Mouse (Mus musculus) CH12.LX (cell line): ENCODE measurements at regions not wholly inside any gene's neighbourhood (a gene's known extent, or its start where the extent isn't known, plus 50 kb on each side); places are given as distances from the start of the nearest gene placed in this dataset.

Experiments
- DNase-seq: peaks from one replicate; pipeline ENCODE4 v3.0.0-alpha.2; 2013; ENCODE audit errors: extremely low read depth
- H3K27ac ChIP-seq: 2 replicates; pipeline ENCODE4 v1.5.1; 2012; ENCODE audit warnings: low read depth, mild to moderate bottlenecking, control low read depth, moderate library complexity; ENCODE audit not compliant: insufficient read depth
- H3K27me3 ChIP-seq: replicated peaks from 2 replicates; pipeline ENCODE3; 2012; ENCODE audit warnings: inconsistent platforms
- H3K36me3 ChIP-seq, 2 experiments: replicated peaks in 1 of 2; 2 replicates each; pipeline versions ENCODE3 to v1.6.1; 2012; ENCODE audit warnings: inconsistent platforms in 1 of 2, low read length in 1 of 2, mild to moderate bottlenecking in 1 of 2, mixed read lengths in 1 of 2, moderate library complexity in 1 of 2; ENCODE audit not compliant: control insufficient read depth in 1 of 2, insufficient read depth in 1 of 2
- H3K4me1 ChIP-seq, 2 experiments: 2 replicates each; pipeline ENCODE4 v1.6.1; 2012; ENCODE audit warnings: inconsistent platforms in 1 of 2, moderate library complexity in 1 of 2; ENCODE audit not compliant: insufficient read depth in 2 of 2, control insufficient read depth in 1 of 2
- H3K4me2 ChIP-seq: 2 replicates; pipeline ENCODE4 v1.6.1; 2012; ENCODE audit warnings: low read depth, mild to moderate bottlenecking, control low read depth; ENCODE audit not compliant: poor library complexity, insufficient read depth, severe bottlenecking
- H3K4me3 ChIP-seq, 3 experiments: fragments of 150-350 bp in 1 of 3; sonication (generic) in 1 of 3; replicated peaks in 1 of 3; 2 replicates each; pipeline versions ENCODE3 to v1.5.1; 2011 to 2012; ENCODE audit warnings: low read depth in 2 of 3, low read length in 2 of 3, mild to moderate bottlenecking in 2 of 3, moderate library complexity in 2 of 3, control low read depth in 1 of 3, improper control_type of control experiment in 1 of 3, inconsistent platforms in 1 of 3, mixed read lengths in 1 of 3; ENCODE audit not compliant: poor library complexity in 1 of 3
- H3K79me2 ChIP-seq: replicated peaks from 2 replicates; pipeline ENCODE4 v1.6.1; 2012; ENCODE audit warnings: mild to moderate bottlenecking, moderate library complexity; ENCODE audit not compliant: control insufficient read depth, poor library complexity, insufficient read depth, severe bottlenecking; ENCODE audit errors: extremely low read depth
- H3K9ac ChIP-seq: 2 replicates; pipeline ENCODE4 v1.6.1; 2012; ENCODE audit warnings: low read depth, mild to moderate bottlenecking, control low read depth, moderate library complexity; ENCODE audit not compliant: insufficient read depth
- H3K9me3 ChIP-seq: replicated peaks from 2 replicates; pipeline ENCODE3; 2012; ENCODE audit warnings: low read length, inconsistent platforms, mixed read lengths
- CHD1 ChIP-seq: IDR thresholded peaks from 2 replicates; pipeline ENCODE4 v1.6.1; 2012; ENCODE audit warnings: low read depth, low read length, improper control_type of control experiment, inconsistent platforms
- CHD2 ChIP-seq: IDR thresholded peaks from 2 replicates; pipeline ENCODE4 v1.6.1; 2011; ENCODE audit warnings: low read length, improper control_type of control experiment
- E2F4 ChIP-seq: IDR thresholded peaks from 2 replicates; pipeline ENCODE4 v1.6.1; 2011; ENCODE audit warnings: low read depth, low read length, improper control_type of control experiment; ENCODE audit not compliant: insufficient replicate concordance
- ELF1 ChIP-seq: IDR thresholded peaks from 2 replicates; pipeline ENCODE4 v1.6.1; 2014; ENCODE audit warnings: low read depth, mild to moderate bottlenecking, inconsistent platforms, low read length, improper control_type of control experiment
- EP300 ChIP-seq: IDR thresholded peaks from 2 replicates; pipeline ENCODE4 v1.6.1; 2011; ENCODE audit warnings: low read length, improper control_type of control experiment
- HCFC1 ChIP-seq: IDR thresholded peaks from 2 replicates; pipeline ENCODE4 v1.6.1; 2012; ENCODE audit warnings: low read depth, mild to moderate bottlenecking, inconsistent platforms, low read length, improper control_type of control experiment
- IRF4 ChIP-seq: IDR thresholded peaks from 2 replicates; pipeline ENCODE4 v1.6.1; 2014; ENCODE audit warnings: low read depth, mild to moderate bottlenecking, inconsistent platforms, low read length, improper control_type of control experiment
- JUN ChIP-seq: IDR thresholded peaks from 2 replicates; pipeline ENCODE4 v1.6.1; 2011; ENCODE audit warnings: low read depth, mild to moderate bottlenecking, low read length, improper control_type of control experiment, moderate library complexity; ENCODE audit not compliant: insufficient read depth
- JUND ChIP-seq: conservative IDR thresholded peaks from 2 replicates; pipeline ENCODE4 v1.6.1; 2011; ENCODE audit warnings: low read depth, low read length, improper control_type of control experiment
- KAT2A ChIP-seq: IDR thresholded peaks from 2 replicates; pipeline ENCODE4 v1.6.1; 2012; ENCODE audit warnings: low read length, improper control_type of control experiment, inconsistent platforms; ENCODE audit not compliant: insufficient replicate concordance
- MAZ ChIP-seq: IDR thresholded peaks from 2 replicates; pipeline ENCODE4 v1.6.1; 2012; ENCODE audit warnings: low read depth, mild to moderate bottlenecking, inconsistent platforms, low read length, improper control_type of control experiment, moderate library complexity
- MEF2A ChIP-seq: IDR thresholded peaks from 2 replicates; pipeline ENCODE4 v1.6.1; 2014; ENCODE audit warnings: low read depth, mild to moderate bottlenecking, inconsistent platforms, low read length, improper control_type of control experiment, borderline replicate concordance
- MXI1 ChIP-seq: IDR thresholded peaks from 2 replicates; pipeline ENCODE4 v1.6.1; 2011; ENCODE audit warnings: mild to moderate bottlenecking, low read depth, low read length, improper control_type of control experiment
- MYC ChIP-seq: IDR thresholded peaks from 2 replicates; pipeline ENCODE4 v1.6.1; 2011; ENCODE audit warnings: low read depth, mild to moderate bottlenecking, improper control_type of control experiment, low read length
- NELFE ChIP-seq: IDR thresholded peaks from 2 replicates; pipeline ENCODE4 v1.6.1; 2011; ENCODE audit warnings: low read depth, low read length, improper control_type of control experiment
- NRF1 ChIP-seq: IDR thresholded peaks from 2 replicates; pipeline ENCODE4 v1.6.1; 2014; ENCODE audit warnings: low read depth, mild to moderate bottlenecking, inconsistent platforms, low read length, improper control_type of control experiment, moderate library complexity
- PAX5 ChIP-seq: IDR thresholded peaks from 2 replicates; pipeline ENCODE4 v1.6.1; 2012; ENCODE audit warnings: low read length, inconsistent platforms, mixed read lengths
- POLR2A ChIP-seq: IDR thresholded peaks from 2 replicates; pipeline ENCODE4 v1.6.1; 2011; ENCODE audit warnings: low read depth, mild to moderate bottlenecking, improper control_type of control experiment, low read length
- POLR2AphosphoS2 ChIP-seq: IDR thresholded peaks from 2 replicates; pipeline ENCODE4 v1.6.1; 2011; ENCODE audit warnings: low read depth, low read length, improper control_type of control experiment
- RCOR1 ChIP-seq: conservative IDR thresholded peaks from 2 replicates; pipeline ENCODE4 v1.6.1; 2012; ENCODE audit warnings: low read depth, mild to moderate bottlenecking, inconsistent platforms, low read length, improper control_type of control experiment
- SMC3 ChIP-seq: IDR thresholded peaks from 2 replicates; pipeline ENCODE4 v1.6.1; 2011; ENCODE audit warnings: low read depth, low read length, improper control_type of control experiment
- TBP ChIP-seq: conservative IDR thresholded peaks from 2 replicates; pipeline ENCODE4 v1.6.1; 2011; ENCODE audit warnings: low read depth, low read length, improper control_type of control experiment
- TCF12 ChIP-seq: IDR thresholded peaks from 2 replicates; pipeline ENCODE4 v1.6.1; 2014; ENCODE audit warnings: low read depth, mild to moderate bottlenecking, inconsistent platforms, low read length, improper control_type of control experiment
- USF1 ChIP-seq: IDR thresholded peaks from 2 replicates; pipeline ENCODE4 v1.6.1; 2014; ENCODE audit warnings: low read depth, mild to moderate bottlenecking, inconsistent platforms, low read length, improper control_type of control experiment
- USF2 ChIP-seq: conservative IDR thresholded peaks from 2 replicates; pipeline ENCODE4 v1.6.1; 2011; ENCODE audit warnings: low read depth, low read length, improper control_type of control experiment
- ZC3H11A ChIP-seq: IDR thresholded peaks from 2 replicates; pipeline ENCODE4 v1.6.1; 2012; ENCODE audit warnings: low read depth, mild to moderate bottlenecking, inconsistent platforms, low read length, improper control_type of control experiment
- ZMIZ1 ChIP-seq: IDR thresholded peaks from 2 replicates; pipeline ENCODE4 v1.6.1; 2012; ENCODE audit warnings: low read depth, mild to moderate bottlenecking, inconsistent platforms, low read length, improper control_type of control experiment
- ZNF384 ChIP-seq: IDR thresholded peaks from 2 replicates; pipeline ENCODE4 v1.6.1; 2012; ENCODE audit warnings: low read depth, low read length, improper control_type of control experiment, inconsistent platforms
- dilution Hi-C: fragments of 300-500 bp; cut with MboI; formaldehyde crosslinking; loops from 2 replicates; pipeline ENCODE4 v1.14.3; 2020; ENCODE audit warnings: low sequenced_read_pairs; ENCODE audit not compliant: extremely low pct_unique_long_range_greater_than_20kb, extremely low pct_ligation_motif_present
- in situ Hi-C: fragments of 300-500 bp; cut with MboI; formaldehyde crosslinking; loops from 3 replicates; pipeline ENCODE4 v1.14.3; 2019; ENCODE audit warnings: low sequenced_read_pairs, low pct_ligation_motif_present, low pct_unique_long_range_greater_than_20kb, mixed read lengths

DNA sequence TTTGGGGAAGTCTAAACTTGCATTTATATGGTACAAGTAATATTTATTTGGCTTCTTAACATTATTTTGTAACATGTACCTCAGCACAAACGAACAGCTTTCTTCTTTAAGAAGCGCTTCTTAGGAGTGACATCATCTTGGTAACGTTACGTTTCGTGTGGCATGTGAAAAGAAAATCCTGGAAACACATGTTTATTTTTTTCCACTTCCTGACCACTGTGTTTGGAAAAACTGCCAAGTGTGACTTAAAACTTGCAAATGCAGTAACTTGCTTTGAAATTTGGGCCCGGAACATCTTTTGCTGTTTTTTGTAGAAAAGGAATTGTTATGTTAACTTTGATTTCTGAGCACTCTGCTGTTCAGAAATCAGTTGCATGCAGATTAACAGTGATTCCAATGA is 88.6 kb upstream of the Zeb2 start:
- Histone ChIP-seq H3K27me3 (no peaks in the 10 kb centered on the region), H3K4me1 (no peaks in the 10 kb centered on the region), H3K9ac (no peak overlapping the region), H3K36me3 (no peaks in the 10 kb centered on the region), H3K4me2 (no peak overlapping the region), H3K9me3 (no peaks in the 10 kb centered on the region), H3K79me2 (no peaks in the 10 kb centered on the region), H3K4me3 (no peak overlapping the region), H3K27ac (no peak overlapping the region)
- dilution Hi-C loops (no loop called here), in situ Hi-C loops (no loop called here)
- DNase-seq, result no peak
- TF ChIP-seq MEF2A (no peak), SMC3 (no peak), POLR2A (no peak), TCF12 (no peak), KAT2A (no peak), IRF4 (no peak), HCFC1 (no peak), ELF1 (no peak), ZNF384 (no peak), MYC (no peak), E2F4 (no peak), JUN (no peak), NRF1 (no peak), NELFE (no peak), ZC3H11A (no peak), JUND (no peak), TBP (no peak), POLR2AphosphoS2 (no peak)

DNA sequence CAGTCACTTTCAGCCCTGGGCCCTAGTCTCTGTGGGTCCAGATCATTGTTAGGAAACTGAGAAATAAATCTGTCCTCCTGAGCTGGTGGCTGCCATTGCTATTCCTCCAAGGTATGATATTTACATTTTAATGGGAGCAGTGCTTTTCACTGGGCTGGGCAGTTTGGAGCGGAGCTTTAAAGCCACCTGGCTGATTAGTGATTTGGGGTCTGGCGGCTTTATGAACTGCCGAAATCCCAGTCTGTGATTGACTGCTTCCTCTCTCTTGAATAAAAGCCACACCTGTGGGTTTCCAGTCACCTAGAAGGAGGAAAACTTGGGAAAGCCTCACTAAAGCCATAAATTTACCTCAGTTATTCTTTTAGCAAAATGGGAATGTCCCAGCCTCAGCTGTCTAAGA is 88.0 kb upstream of the Zeb2 start:
- no peak for DNase-seq
- Histone ChIP-seq H3K9ac (no peak overlapping the region), H3K27ac (no peak overlapping the region), H3K4me3 (no peak overlapping the region), H3K79me2 (no peaks in the 10 kb centered on the region), H3K4me1 (no peaks in the 10 kb centered on the region), H3K36me3 (no peaks in the 10 kb centered on the region), H3K9me3 (no peaks in the 10 kb centered on the region), H3K27me3 (no peaks in the 10 kb centered on the region), H3K4me2 (no peak overlapping the region)
- dilution Hi-C loops (no loop called here), in situ Hi-C loops (no loop called here)
- no peak for TF ChIP-seq USF1
- TF ChIP-seq ZC3H11A, result no peak
- no peak for TF ChIP-seq TBP
- TF ChIP-seq ZMIZ1, result no peak
- TF ChIP-seq CHD1, result no peak
- no peak for TF ChIP-seq MXI1
- TF ChIP-seq POLR2A, result no peak
- TF ChIP-seq USF2, result no peak
- TF ChIP-seq IRF4, result no peak
- no peak for TF ChIP-seq HCFC1
- no peak for TF ChIP-seq SMC3
- TF ChIP-seq EP300, result no peak
- no peak for TF ChIP-seq ZNF384
- no peak for TF ChIP-seq RCOR1
- TF ChIP-seq TCF12, result no peak
- TF ChIP-seq NRF1, result no peak
- no peak for TF ChIP-seq MAZ
- no peak for TF ChIP-seq CHD2
- no peak for TF ChIP-seq ELF1
- TF ChIP-seq PAX5, result no peak
